Mouse (Mus musculus): ENCODE results near the gene Rmnd1. TPM values are rescaled to one million over a fixed set of nuclear protein-coding genes. Genes with fewer than 3 reads are reported as not detected.

Rmnd1 gene
- polyA plus RNA-seq, 1 experiment from 2014 or later = 47.4 TPM

Other genes starting within 250 kb of the Rmnd1 start
- gene Akap12, start 166.0 kb downstream of the Rmnd1 start, polyA plus RNA-seq (2015; fragmentation: Nextera tagmentation; extraction: Ambion mirVana) = 21.9 and 26.4 TPM in 2 replicates
- gene Zbtb2, start 44.3 kb downstream of the Rmnd1 start, polyA plus RNA-seq (2015; fragmentation: Nextera tagmentation; extraction: Ambion mirVana) = 15.3 and 15.5 TPM in 2 replicates
- 22.1 and 23.0 TPM in 2 replicates for gene Armt1, start 79 bp upstream of the Rmnd1 start, polyA plus RNA-seq (2015; fragmentation: Nextera tagmentation; extraction: Ambion mirVana)
- gene Ccdc170, start 50.1 kb upstream of the Rmnd1 start, polyA plus RNA-seq (2015; fragmentation: Nextera tagmentation; extraction: Ambion mirVana) = 0.07 and 0.13 TPM in 2 replicates
- gene Esr1, start 179.2 kb upstream of the Rmnd1 start, polyA plus RNA-seq (2015; fragmentation: Nextera tagmentation; extraction: Ambion mirVana) = 0.15 and 0.24 TPM in 2 replicates